Mouse (Mus musculus): ENCODE data around the gene Prm2. TPM values are rescaled to one million over a fixed set of nuclear protein-coding genes. Genes with fewer than 3 reads are reported as not detected.

Prm2 gene
- polyA plus RNA-seq (2012; fragmentation: generic; extraction: Trizol): not detected

GRCm38 (mm10) chr16:10796034-10796433 lies at the start of gene Prm2:
Gene Prm2, minus strand, starts transcription at chr16:10796134.
- Histone ChIP-seq H3K36me3 (ENCODE audit: control insufficient read depth, insufficient read depth) (no peaks in the 10 kb centered on the region), H3ac (ENCODE audit: control insufficient read depth, insufficient read length) (no peak within 1 kb of the TSS), H3K27me3 (ENCODE audit: control insufficient read depth, insufficient read depth, insufficient read length) (no peaks in the 10 kb centered on the region), H3K4me3 (no peak within 1 kb of the TSS), H3K79me2 (ENCODE audit: control insufficient read depth, insufficient read depth) (no peaks in the 10 kb centered on the region), H3K4me2 (ENCODE audit: low read depth) (no peak within 1 kb of the TSS)
- TF ChIP-seq SRF (IDR thresholded peaks at IDR 0.05; ENCODE audit: control insufficient read depth, insufficient read length, low read depth): no peak
- no peak for TF ChIP-seq E2F4 (IDR thresholded peaks at IDR 0.05; ENCODE audit: insufficient read depth)
- no peak for TF ChIP-seq TCF3 (IDR thresholded peaks at IDR 0.05; ENCODE audit: insufficient read length, low read depth)
- TF ChIP-seq POLR2AphosphoS2 (IDR thresholded peaks at IDR 0.05; ENCODE audit: insufficient read length, low read depth): no peak
- no peak for TF ChIP-seq REST (IDR thresholded peaks at IDR 0.05; ENCODE audit: insufficient read depth, insufficient read length)
- TF ChIP-seq MAX (IDR thresholded peaks at IDR 0.05; ENCODE audit: low read depth): no peak
- TF ChIP-seq CEBPB (IDR thresholded peaks at IDR 0.05; ENCODE audit: insufficient read depth, poor library complexity, severe bottlenecking): no peak
- TF ChIP-seq TCF12 (IDR thresholded peaks at IDR 0.05; ENCODE audit: insufficient read depth, poor library complexity, severe bottlenecking): no peak
- no peak for TF ChIP-seq USF1 (IDR thresholded peaks at IDR 0.05; ENCODE audit: low read depth)
- TF ChIP-seq MYOD1 (IDR thresholded peaks at IDR 0.05; ENCODE audit: control insufficient read depth in 1 of 3, insufficient read length in 2 of 3, low read depth in 2 of 3): no peak
- no peak for TF ChIP-seq MYOG (IDR thresholded peaks at IDR 0.05; ENCODE audit: control insufficient read depth in 1 of 3, insufficient read depth in 1 of 3, insufficient read length in 2 of 3, low read depth in 2 of 3)
- no peak for TF ChIP-seq POLR2A (IDR thresholded peaks at IDR 0.05; ENCODE audit: insufficient read length, low read depth)

- no peaks in the 10 kb centered on the region for H3K36me3 ChIP-seq (ENCODE audit: control insufficient read depth, insufficient read depth)
- no peak overlapping the region for H3ac ChIP-seq (ENCODE audit: control insufficient read depth, insufficient read length)
- no peaks in the 10 kb centered on the region for H3K27me3 ChIP-seq (ENCODE audit: control insufficient read depth, insufficient read depth, insufficient read length)
- H3K4me2 ChIP-seq (ENCODE audit: low read depth): peak overlapping the region; percentile 12
- TF ChIP-seq MAX (IDR thresholded peaks at IDR 0.05; ENCODE audit: low read depth): no peak
- no peak for TF ChIP-seq CEBPB (IDR thresholded peaks at IDR 0.05; ENCODE audit: insufficient read depth, poor library complexity, severe bottlenecking)
- TF ChIP-seq POLR2AphosphoS2 (IDR thresholded peaks at IDR 0.05; ENCODE audit: insufficient read length, low read depth): no peak
- no peak for TF ChIP-seq REST (IDR thresholded peaks at IDR 0.05; ENCODE audit: insufficient read depth, insufficient read length)
- no peak for TF ChIP-seq POLR2A (IDR thresholded peaks at IDR 0.05; ENCODE audit: insufficient read length, low read depth)
- no peak for TF ChIP-seq E2F4 (IDR thresholded peaks at IDR 0.05; ENCODE audit: insufficient read depth)
- TF ChIP-seq TCF12 (IDR thresholded peaks at IDR 0.05; ENCODE audit: insufficient read depth, poor library complexity, severe bottlenecking): no peak
- TF ChIP-seq MYOD1 (IDR thresholded peaks at IDR 0.05; ENCODE audit: control insufficient read depth in 1 of 3, insufficient read length in 2 of 3, low read depth in 2 of 3): no peak
- TF ChIP-seq SRF (IDR thresholded peaks at IDR 0.05; ENCODE audit: control insufficient read depth, insufficient read length, low read depth): no peak
- no peak for TF ChIP-seq TCF3 (IDR thresholded peaks at IDR 0.05; ENCODE audit: insufficient read length, low read depth)
- no peak for TF ChIP-seq USF1 (IDR thresholded peaks at IDR 0.05; ENCODE audit: low read depth)
- no peak for TF ChIP-seq MYOG (IDR thresholded peaks at IDR 0.05; ENCODE audit: control insufficient read depth in 1 of 3, insufficient read depth in 1 of 3, insufficient read length in 2 of 3, low read depth in 2 of 3)
- H3K4me3 ChIP-seq: no peak overlapping the region
- no peaks in the 10 kb centered on the region for H3K79me2 ChIP-seq (ENCODE audit: control insufficient read depth, insufficient read depth)
These were observed 48.4 kb upstream of the Prm2 start for GRCm38 (mm10) chr16:10844319-10844670.

DNA sequence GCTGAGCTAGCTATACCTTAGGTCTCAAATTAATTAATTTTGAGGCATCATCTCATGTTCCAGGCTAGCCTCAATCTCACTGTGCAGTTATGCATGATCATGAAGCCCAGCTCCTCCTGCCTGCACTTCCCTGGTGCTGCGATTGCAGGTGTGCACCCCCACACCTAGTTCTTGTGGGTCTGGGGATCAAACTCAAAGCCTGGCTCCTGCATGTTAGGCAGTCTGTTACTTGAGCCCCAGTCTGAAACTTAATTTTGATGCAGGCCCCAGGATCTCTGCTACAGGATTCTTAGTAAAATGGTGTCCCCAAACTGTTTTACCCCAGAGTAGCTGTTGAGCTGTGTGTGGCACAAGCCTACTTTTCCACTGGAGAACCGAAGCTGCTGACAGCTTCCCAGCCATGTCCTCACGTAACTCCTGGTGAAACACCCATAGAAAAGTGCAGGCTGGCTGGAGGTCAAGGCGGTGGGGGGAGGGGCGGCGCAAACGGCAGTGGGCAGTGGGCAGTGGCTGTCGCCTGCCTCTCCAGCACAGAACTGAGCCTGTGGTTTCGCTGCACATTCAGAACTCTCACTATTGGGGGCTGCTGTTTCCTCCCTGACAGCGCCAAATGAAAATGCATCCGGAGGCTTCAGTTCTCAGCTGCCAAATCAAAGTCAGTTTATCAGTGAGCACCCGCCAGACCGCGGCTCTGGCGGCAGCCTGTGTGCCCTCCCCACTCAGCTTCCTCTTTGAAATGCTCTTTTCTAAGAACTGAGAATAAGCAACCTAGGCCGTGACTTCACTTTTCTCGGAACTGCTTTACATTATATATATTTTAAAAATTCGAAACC lies 47.8 kb upstream of the Prm2 start:
- Histone ChIP-seq H3ac (ENCODE audit: control insufficient read depth, insufficient read length) (no peak overlapping the region), H3K36me3 (ENCODE audit: control insufficient read depth, insufficient read depth) (no peaks in the 10 kb centered on the region), H3K4me2 (ENCODE audit: low read depth) (peak overlapping the region; percentile 12), H3K27me3 (ENCODE audit: control insufficient read depth, insufficient read depth, insufficient read length) (no peaks in the 10 kb centered on the region), H3K79me2 (ENCODE audit: control insufficient read depth, insufficient read depth) (no peaks in the 10 kb centered on the region), H3K4me3 (no peak overlapping the region)
- TF ChIP-seq MAX (IDR thresholded peaks at IDR 0.05; ENCODE audit: low read depth) (no peak), E2F4 (IDR thresholded peaks at IDR 0.05; ENCODE audit: insufficient read depth) (no peak), POLR2A (IDR thresholded peaks at IDR 0.05; ENCODE audit: insufficient read length, low read depth) (no peak), POLR2AphosphoS2 (IDR thresholded peaks at IDR 0.05; ENCODE audit: insufficient read length, low read depth) (no peak), TCF12 (IDR thresholded peaks at IDR 0.05; ENCODE audit: insufficient read depth, poor library complexity, severe bottlenecking) (no peak), REST (IDR thresholded peaks at IDR 0.05; ENCODE audit: insufficient read depth, insufficient read length) (no peak), CEBPB (IDR thresholded peaks at IDR 0.05; ENCODE audit: insufficient read depth, poor library complexity, severe bottlenecking) (no peak), MYOG (IDR thresholded peaks at IDR 0.05; ENCODE audit: control insufficient read depth in 1 of 3, insufficient read depth in 1 of 3, insufficient read length in 2 of 3, low read depth in 2 of 3) (no peak), TCF3 (IDR thresholded peaks at IDR 0.05; ENCODE audit: insufficient read length, low read depth) (no peak), SRF (IDR thresholded peaks at IDR 0.05; ENCODE audit: control insufficient read depth, insufficient read length, low read depth) (no peak), USF1 (IDR thresholded peaks at IDR 0.05; ENCODE audit: low read depth) (no peak), MYOD1 (IDR thresholded peaks at IDR 0.05; ENCODE audit: control insufficient read depth in 1 of 3, insufficient read length in 2 of 3, low read depth in 2 of 3) (no peak)

DNA sequence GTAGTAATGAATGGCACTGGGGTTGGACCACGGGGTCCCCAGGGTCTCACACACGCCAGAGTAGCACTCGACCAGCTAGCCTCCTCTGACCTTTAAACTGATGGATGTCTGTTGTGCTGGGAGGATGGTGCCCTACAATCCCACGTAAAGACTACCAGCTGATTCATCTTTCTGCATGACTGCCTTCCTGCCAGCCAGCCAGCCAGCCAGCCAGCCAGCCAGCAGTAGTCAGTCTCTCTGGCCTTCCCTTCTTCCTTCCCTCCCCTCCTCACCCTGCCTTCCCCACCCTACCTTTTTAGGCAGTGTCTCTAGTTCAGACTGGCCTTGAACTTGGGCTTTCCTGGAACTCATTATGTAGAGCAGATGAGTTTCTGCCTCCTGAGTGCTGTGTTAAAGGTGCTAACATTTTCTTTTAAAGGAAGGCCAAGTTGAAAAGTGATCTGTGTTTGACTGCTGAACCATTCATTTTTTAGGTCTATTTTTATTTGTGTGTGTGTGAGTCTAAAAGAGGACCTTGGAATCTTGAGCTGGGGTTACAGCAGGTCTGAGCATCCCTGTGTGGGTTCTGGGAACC lies 46.4 kb upstream of the Prm2 start:
- Histone ChIP-seq H3K27me3 (ENCODE audit: control insufficient read depth, insufficient read depth, insufficient read length) (no peaks in the 10 kb centered on the region), H3K36me3 (ENCODE audit: control insufficient read depth, insufficient read depth) (no peaks in the 10 kb centered on the region), H3K4me3 (no peak overlapping the region), H3K4me2 (ENCODE audit: low read depth) (no peak overlapping the region), H3K79me2 (ENCODE audit: control insufficient read depth, insufficient read depth) (no peaks in the 10 kb centered on the region), H3ac (ENCODE audit: control insufficient read depth, insufficient read length) (no peak overlapping the region)
- no peak for TF ChIP-seq TCF12 (IDR thresholded peaks at IDR 0.05; ENCODE audit: insufficient read depth, poor library complexity, severe bottlenecking)
- TF ChIP-seq MAX (IDR thresholded peaks at IDR 0.05; ENCODE audit: low read depth): no peak
- TF ChIP-seq POLR2A (IDR thresholded peaks at IDR 0.05; ENCODE audit: insufficient read length, low read depth): no peak
- TF ChIP-seq MYOG (IDR thresholded peaks at IDR 0.05; ENCODE audit: control insufficient read depth in 1 of 3, insufficient read depth in 1 of 3, insufficient read length in 2 of 3, low read depth in 2 of 3): no peak
- no peak for TF ChIP-seq CEBPB (IDR thresholded peaks at IDR 0.05; ENCODE audit: insufficient read depth, poor library complexity, severe bottlenecking)
- no peak for TF ChIP-seq SRF (IDR thresholded peaks at IDR 0.05; ENCODE audit: control insufficient read depth, insufficient read length, low read depth)
- no peak for TF ChIP-seq POLR2AphosphoS2 (IDR thresholded peaks at IDR 0.05; ENCODE audit: insufficient read length, low read depth)
- TF ChIP-seq MYOD1 (IDR thresholded peaks at IDR 0.05; ENCODE audit: control insufficient read depth in 1 of 3, insufficient read length in 2 of 3, low read depth in 2 of 3): no peak
- TF ChIP-seq TCF3 (IDR thresholded peaks at IDR 0.05; ENCODE audit: insufficient read length, low read depth): no peak
- TF ChIP-seq E2F4 (IDR thresholded peaks at IDR 0.05; ENCODE audit: insufficient read depth): no peak
- TF ChIP-seq REST (IDR thresholded peaks at IDR 0.05; ENCODE audit: insufficient read depth, insufficient read length): no peak
- no peak for TF ChIP-seq USF1 (IDR thresholded peaks at IDR 0.05; ENCODE audit: low read depth)
